Mouse (Mus musculus) mouse embryonic stem cell (cell line): ENCODE measurements around the gene Auts2.

ENCODE experiments used
- in situ Hi-C, 2 experiments: fragments of 300-500 bp; cut with MboI; formaldehyde crosslinking; loops; 1 replicate in 1 of 2; 3 replicates in 1 of 2; pipeline ENCODE4 v1.14.3; 2019 to 2020; ENCODE audit warnings: low sequenced_read_pairs in 2 of 2, low pct_unique_long_range_greater_than_20kb in 1 of 2, mixed read lengths in 1 of 2; ENCODE audit not compliant: unreplicated experiment in 1 of 2

Auts2 gene

GRCm38 (mm10) chr5:131614238-131614637 lies 928.9 kb downstream of the Auts2 start:
- in situ Hi-C loops: no loop called here

GRCm38 (mm10) chr5:131613301-131613700 lies 929.8 kb downstream of the Auts2 start:
- in situ Hi-C loops: no loop called here

- in situ Hi-C loops: no loop called here
Measured at GRCm38 (mm10) chr5:131610702-131611101, 932.4 kb downstream of the Auts2 start.

- in situ Hi-C loops: no loop called here
Measured at GRCm38 (mm10) chr5:131606786-131607185, 936.4 kb downstream of the Auts2 start.

- in situ Hi-C loops: no loop called here
Measured at GRCm38 (mm10) chr5:131601934-131602692, 941.0 kb downstream of the Auts2 start.

GRCm38 (mm10) chr5:131600325-131601125 lies 942.6 kb downstream of the Auts2 start:
- in situ Hi-C loops: no loop called here

GRCm38 (mm10) chr5:131597503-131597902 lies 945.6 kb downstream of the Auts2 start:
- in situ Hi-C loops: no loop called here

GRCm38 (mm10) chr5:131596591-131596990 lies 946.6 kb downstream of the Auts2 start:
- in situ Hi-C loops: no loop called here

- in situ Hi-C loops: no loop called here
Measured at GRCm38 (mm10) chr5:131595730-131596129, 947.4 kb downstream of the Auts2 start.

- in situ Hi-C loops: no loop called here
Measured at GRCm38 (mm10) chr5:131594597-131594996, 948.5 kb downstream of the Auts2 start.

- in situ Hi-C loops: no loop called here
Measured at GRCm38 (mm10) chr5:131593261-131593660, 949.9 kb downstream of the Auts2 start.

- in situ Hi-C loops: no loop called here
Measured at GRCm38 (mm10) chr5:131589948-131590467, 953.1 kb downstream of the Auts2 start.

- in situ Hi-C loops: no loop called here
Measured at GRCm38 (mm10) chr5:131586332-131586700, 956.8 kb downstream of the Auts2 start.

- in situ Hi-C loops: no loop called here
Measured at GRCm38 (mm10) chr5:131585684-131586331, 957.3 kb downstream of the Auts2 start.

- in situ Hi-C loops: no loop called here
Measured at GRCm38 (mm10) chr5:131584260-131585135, 958.6 kb downstream of the Auts2 start.

- in situ Hi-C loops: no loop called here
Measured at GRCm38 (mm10) chr5:131581110-131582050, 961.8 kb downstream of the Auts2 start.

GRCm38 (mm10) chr5:131578737-131579136 lies 964.4 kb downstream of the Auts2 start:
- in situ Hi-C loops: no loop called here
